Mouse (Mus musculus) lung, postnatal 10 days (tissue): ENCODE measurements around the gene Macrod2.

Source experiments
- DNase-seq: peaks from one replicate; pipeline ENCODE4 v3.0.0; 2021

Gene Macrod2

DNA sequence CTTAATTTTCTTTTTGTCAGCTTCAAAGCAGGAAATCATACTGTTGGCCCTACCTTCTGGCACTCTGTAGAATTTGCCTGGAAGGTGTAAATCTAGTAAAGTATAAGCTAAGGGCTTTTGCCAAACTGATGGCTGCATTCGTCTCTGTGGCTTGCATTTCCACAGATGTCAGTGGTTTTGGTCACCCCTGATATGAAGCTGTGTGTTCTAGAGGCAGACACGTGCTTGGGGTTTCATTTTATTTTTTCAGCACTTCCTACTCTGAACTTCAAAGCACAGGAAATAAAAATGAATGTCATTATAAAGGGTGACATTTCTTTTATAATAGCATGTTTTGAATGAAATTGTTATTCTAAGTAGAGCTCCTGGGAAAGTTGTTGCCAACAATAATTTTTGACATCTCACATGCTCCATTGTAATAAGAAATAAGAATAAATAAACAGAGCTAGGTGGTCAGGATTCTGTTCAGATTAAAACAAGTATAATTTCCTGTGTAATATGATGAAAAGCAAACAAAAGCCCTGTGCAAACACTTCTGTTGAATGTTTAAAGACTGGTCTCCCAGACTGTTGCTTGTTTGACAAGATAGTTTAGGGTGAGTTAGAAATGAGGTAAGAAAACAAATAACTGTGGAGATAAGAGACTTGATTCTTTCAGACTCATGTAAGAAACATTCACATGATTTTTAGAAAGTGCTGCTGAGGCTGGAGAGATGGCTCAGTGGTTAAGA is 424.4 kb downstream of the Macrod2 start:
- no peak for DNase-seq

DNA sequence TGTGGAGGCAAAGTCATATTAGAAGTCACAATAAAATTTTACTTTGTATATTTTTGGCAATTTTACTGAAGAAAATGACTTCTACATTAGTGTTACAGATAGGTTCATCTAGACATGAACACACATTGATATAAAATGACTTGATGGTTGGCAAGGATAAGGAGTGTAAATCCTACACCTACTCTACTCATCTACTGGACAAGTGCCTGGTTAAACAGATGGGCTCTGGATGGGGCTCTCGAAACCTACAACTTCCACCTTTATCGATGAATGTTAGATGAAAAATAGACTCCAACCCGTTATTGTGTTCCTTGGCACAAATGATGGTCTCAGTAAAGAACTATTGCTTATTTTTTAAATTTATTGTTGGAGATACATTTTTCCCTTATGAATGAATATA is 427.3 kb downstream of the Macrod2 start:
- no peak for DNase-seq

DNA sequence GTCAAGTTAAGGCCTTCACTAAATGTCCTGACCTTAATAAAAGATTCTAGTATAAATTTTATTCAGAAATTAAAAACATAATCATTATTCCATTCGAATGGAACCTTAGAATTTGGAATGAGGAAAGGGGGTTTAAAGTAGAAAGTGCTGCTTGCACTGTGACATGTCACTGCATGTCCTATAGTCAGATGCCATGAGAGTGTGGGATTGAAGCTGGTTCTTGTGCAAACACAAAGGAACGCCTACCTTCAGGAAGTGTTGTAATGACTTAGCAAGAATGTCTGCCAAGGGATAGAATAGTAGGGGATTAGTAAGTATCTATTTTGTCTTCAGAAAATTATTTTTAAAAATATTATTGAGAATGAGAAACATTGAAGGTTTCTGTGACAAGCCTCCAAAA is 431.1 kb downstream of the Macrod2 start:
- no peak for DNase-seq

GRCm38 (mm10) chr2:140828859-140829258 is 433.8 kb downstream of the Macrod2 start:
- DNase-seq: no peak

GRCm38 (mm10) chr2:140830086-140830485 is 435.0 kb downstream of the Macrod2 start:
- no peak for DNase-seq

- no peak for DNase-seq
These were observed 444.3 kb downstream of the Macrod2 start for GRCm38 (mm10) chr2:140839371-140839770.

GRCm38 (mm10) chr2:140839880-140840279 is 444.8 kb downstream of the Macrod2 start:
- DNase-seq: peak; percentile 75

GRCm38 (mm10) chr2:140844030-140844429 is 448.9 kb downstream of the Macrod2 start:
- no peak for DNase-seq

GRCm38 (mm10) chr2:140847817-140848428 is 452.8 kb downstream of the Macrod2 start:
- DNase-seq: no peak

- DNase-seq: no peak
These were observed 458.4 kb downstream of the Macrod2 start for GRCm38 (mm10) chr2:140853538-140853937.

DNA sequence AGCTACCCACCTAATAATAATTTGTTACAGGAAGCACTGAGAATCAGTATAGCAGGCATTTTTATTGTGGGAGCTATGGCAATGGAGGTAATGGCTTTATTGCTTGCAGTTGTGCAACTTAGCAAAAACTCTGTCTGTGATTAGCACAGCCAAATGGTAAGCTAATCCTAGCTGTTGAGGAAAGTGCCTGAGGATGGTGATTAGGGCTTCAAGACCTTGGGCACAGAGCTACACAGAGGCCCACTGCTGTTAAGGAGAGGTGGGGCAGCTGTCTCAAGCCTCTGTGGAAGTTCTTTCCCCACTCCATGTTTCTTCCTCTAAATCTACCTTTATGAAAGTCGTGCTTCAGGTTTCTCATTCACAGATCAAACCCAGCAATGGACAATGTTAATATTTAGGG is 466.2 kb downstream of the Macrod2 start:
- no peak for DNase-seq

DNA sequence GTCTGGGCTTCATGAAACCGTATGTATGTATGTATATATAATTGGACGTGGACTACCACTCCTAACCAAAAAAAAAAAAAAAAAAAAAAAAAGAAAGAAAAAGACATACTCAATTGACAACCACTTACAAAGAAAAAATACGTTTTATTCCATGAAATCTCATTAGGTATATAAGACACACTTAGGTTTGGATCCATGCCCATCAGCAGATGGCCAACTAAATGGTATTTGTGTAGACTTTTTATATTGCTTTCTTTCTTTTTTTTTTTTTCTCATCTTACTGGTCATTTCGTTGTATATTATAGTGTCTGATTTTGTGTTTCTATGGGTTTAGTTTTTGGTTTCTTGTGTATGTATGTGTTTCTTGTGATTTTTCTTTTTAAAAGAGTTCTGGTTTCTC is 467.6 kb downstream of the Macrod2 start:
- no peak for DNase-seq

DNA sequence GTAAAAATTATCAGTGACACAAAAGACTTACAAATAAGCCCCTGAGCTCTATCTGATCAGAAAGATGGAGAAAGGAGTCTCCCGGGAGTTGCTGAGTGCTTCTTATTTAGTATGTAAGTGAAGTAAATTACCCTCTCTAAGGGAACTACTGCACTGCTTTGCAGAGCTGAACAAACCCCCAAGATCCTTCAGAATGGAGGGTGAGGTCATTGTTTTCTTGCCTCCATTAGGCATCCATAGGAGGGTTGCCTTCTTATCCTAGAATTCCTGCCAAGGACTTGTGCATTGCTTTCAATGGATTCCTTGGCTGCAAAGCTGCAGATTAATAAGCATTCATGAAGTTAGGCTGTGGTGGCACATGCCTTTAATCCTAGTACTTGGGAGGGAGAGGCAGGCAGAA is 470.5 kb downstream of the Macrod2 start:
- no peak for DNase-seq

DNA sequence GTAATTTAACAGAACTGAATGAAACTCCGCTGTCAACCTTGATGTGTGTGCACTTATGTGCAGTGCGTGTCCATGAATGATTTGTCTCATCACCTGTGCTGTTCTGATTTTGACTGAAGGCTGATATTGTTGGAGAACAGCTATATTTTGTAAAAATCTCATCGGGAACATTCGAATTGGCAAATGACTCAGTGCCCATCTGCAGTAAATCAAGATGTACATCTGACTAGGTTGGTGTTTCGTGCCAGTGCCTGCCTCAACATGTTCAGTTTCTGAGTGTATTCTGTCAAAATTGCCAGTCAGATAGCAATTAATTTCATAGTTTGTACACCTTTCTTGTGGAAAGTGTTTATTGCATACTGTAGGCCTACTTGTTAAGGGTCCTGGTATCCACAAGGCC is 472.0 kb downstream of the Macrod2 start:
- no peak for DNase-seq

GRCm38 (mm10) chr2:140885176-140885575 is 490.1 kb downstream of the Macrod2 start:
- DNase-seq: no peak

DNA sequence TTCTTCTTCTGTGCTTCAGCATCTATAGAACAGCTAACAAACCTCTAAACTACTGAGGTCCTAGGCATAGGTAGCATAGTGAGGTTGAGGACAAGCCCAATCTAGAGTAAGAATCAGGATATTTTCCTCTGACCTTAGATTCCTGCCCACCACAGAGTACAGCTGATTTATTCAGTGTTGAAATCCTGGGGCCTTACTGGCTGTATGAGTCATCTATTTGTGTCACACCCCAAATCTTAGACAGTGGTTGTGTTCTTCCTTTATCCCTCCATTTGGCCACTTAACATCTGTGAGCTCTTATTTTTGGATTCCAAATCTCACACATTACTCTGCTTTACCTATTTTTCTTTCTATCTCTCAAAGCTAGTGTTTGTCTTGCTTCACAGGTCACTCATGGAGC is 495.6 kb downstream of the Macrod2 start:
- DNase-seq: no peak

DNA sequence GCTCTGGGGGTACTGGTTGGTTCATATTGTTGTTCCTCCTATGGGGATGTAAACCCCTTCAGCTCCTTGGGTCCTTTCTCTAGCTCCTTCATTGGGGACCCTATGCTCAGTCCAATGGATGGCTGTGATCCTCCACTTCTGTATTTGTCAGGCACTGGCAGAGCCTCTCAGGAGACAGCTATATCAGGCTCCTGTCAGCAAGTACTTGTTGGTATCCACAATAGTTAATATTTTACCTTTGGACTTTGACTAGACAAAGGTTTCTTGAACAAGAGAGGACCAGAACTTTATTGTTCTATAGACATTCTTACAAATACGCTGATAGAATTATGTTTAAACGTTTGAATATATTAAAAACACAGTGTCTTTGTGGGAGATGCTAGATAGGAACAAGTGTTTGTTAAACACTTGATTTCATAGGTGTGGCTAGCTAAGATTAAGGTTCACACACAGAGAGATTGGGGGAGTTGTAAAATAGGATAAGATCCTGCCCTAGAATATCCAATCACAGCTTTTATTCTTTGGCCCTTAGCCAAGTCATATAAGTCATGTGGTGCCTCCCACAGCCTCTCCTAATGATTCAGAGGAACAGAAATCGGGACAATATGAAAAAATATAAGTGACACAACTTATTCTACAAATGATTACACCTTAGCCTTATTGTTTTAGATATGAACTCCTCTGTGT is 501.4 kb downstream of the Macrod2 start:
- DNase-seq: no peak

GRCm38 (mm10) chr2:140898408-140898985 is 503.4 kb downstream of the Macrod2 start:
- DNase-seq: no peak

- no peak for DNase-seq
These were observed 510.2 kb downstream of the Macrod2 start for GRCm38 (mm10) chr2:140905331-140905730.

- DNase-seq: no peak
These were observed 511.0 kb downstream of the Macrod2 start for GRCm38 (mm10) chr2:140906123-140906522.

- no peak for DNase-seq
These were observed 516.4 kb downstream of the Macrod2 start for GRCm38 (mm10) chr2:140911463-140911862.

- no peak for DNase-seq
These were observed 517.1 kb downstream of the Macrod2 start for GRCm38 (mm10) chr2:140912179-140912578.

DNA sequence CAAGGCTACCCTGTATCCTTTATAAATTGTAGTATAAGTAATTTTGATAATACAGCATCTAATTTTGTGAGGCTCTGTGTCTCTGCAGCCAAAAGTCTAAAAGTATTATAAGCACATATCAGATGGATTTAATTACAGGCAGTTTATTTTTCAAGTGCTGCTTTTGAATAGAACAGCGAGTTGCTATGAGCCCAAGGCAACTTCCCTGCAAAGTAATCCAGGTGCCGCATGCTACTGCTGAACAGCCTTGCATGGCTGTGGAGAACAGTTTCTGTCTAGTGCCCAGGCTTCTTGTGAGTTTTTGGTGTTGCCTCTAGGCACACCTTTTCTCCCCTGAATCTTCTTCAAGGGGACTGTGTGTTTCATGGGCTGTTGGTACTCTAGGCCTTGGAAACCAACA is 517.8 kb downstream of the Macrod2 start:
- DNase-seq: no peak
